Mouse (Mus musculus) MEL (cell line): Measurements from ENCODE around the gene Actr1b. TPM values are rescaled to one million over a fixed set of nuclear protein-coding genes. Genes with fewer than 3 reads are reported as not detected.

ENCODE experiments used
- DNase-seq: peaks from one replicate; pipeline ENCODE4 v3.0.0; 2011; ENCODE audit warnings: low read depth, low spot score
- H3K27ac ChIP-seq: 2 replicates; pipeline ENCODE4 v1.5.1; 2012; ENCODE audit warnings: low read depth, mild to moderate bottlenecking, control low read depth, low read length, moderate library complexity; ENCODE audit not compliant: control insufficient read depth
- H3K27me3 ChIP-seq, 2 experiments: fragments of 150-350 bp in 1 of 2; sonication (generic) in 1 of 2; 2 replicates each; pipeline ENCODE4 v1.6.1; 2012; ENCODE audit warnings: low read length in 2 of 2, mild to moderate bottlenecking in 2 of 2, improper control_type of control experiment in 1 of 2, moderate library complexity in 1 of 2; ENCODE audit not compliant: insufficient read depth in 2 of 2, control insufficient read depth in 1 of 2
- H3K36me3 ChIP-seq, 2 experiments: 2 replicates each; pipeline ENCODE4 v1.6.1; 2012 to 2014; ENCODE audit warnings: low read length in 2 of 2, improper control_type of control experiment in 1 of 2, inconsistent platforms in 1 of 2, mild to moderate bottlenecking in 1 of 2; ENCODE audit not compliant: insufficient read depth in 2 of 2, control insufficient read depth in 1 of 2
- H3K4me1 ChIP-seq, 2 experiments: fragments of 150-350 bp in 1 of 2; sonication (generic) in 1 of 2; 2 replicates each; pipeline ENCODE4 v1.6.1; 2012; ENCODE audit warnings: low read length in 2 of 2, improper control_type of control experiment in 1 of 2, mild to moderate bottlenecking in 1 of 2; ENCODE audit not compliant: insufficient read depth in 2 of 2, control insufficient read depth in 1 of 2
- H3K4me3 ChIP-seq, 2 experiments: fragments of 150-350 bp in 1 of 2; sonication (generic) in 1 of 2; 2 replicates each; pipeline ENCODE4 v1.5.1; 2012; ENCODE audit warnings: low read depth in 2 of 2, low read length in 2 of 2, mild to moderate bottlenecking in 2 of 2, moderate library complexity in 2 of 2, control low read depth in 1 of 2, improper control_type of control experiment in 1 of 2; ENCODE audit not compliant: control insufficient read depth in 1 of 2, insufficient read depth in 1 of 2
- H3K79me2 ChIP-seq: 2 replicates; pipeline ENCODE4 v1.6.1; 2012; ENCODE audit warnings: mild to moderate bottlenecking, low read length, moderate library complexity; ENCODE audit not compliant: control insufficient read depth, poor library complexity, insufficient read depth
- H3K9ac ChIP-seq: 2 replicates; pipeline ENCODE4 v1.6.1; 2012; ENCODE audit warnings: low read depth, mild to moderate bottlenecking, control low read depth, low read length, moderate library complexity; ENCODE audit not compliant: control insufficient read depth, poor library complexity, severe bottlenecking
- H3K9me3 ChIP-seq: fragments of 150-350 bp; sonication (generic); replicated peaks from 2 replicates; pipeline ENCODE4 v1.6.1; 2012; ENCODE audit warnings: mild to moderate bottlenecking, low read length, improper control_type of control experiment, moderate library complexity; ENCODE audit not compliant: insufficient read depth
- BHLHE40 ChIP-seq: IDR thresholded peaks from 2 replicates; pipeline ENCODE4 v1.6.1; 2012; ENCODE audit warnings: low read depth, mild to moderate bottlenecking, inconsistent platforms, low read length, improper control_type of control experiment, borderline replicate concordance
- ELF1 ChIP-seq: IDR thresholded peaks from 2 replicates; pipeline ENCODE4 v1.6.1; 2014; ENCODE audit warnings: low read depth, mild to moderate bottlenecking, inconsistent platforms, low read length, improper control_type of control experiment, moderate library complexity
- EP300 ChIP-seq, 2 experiments: IDR thresholded peaks; 2 replicates each; pipeline ENCODE4 v1.6.1; 2011; ENCODE audit warnings: improper control_type of control experiment in 2 of 2, low read length in 2 of 2, low read depth in 1 of 2, mild to moderate bottlenecking in 1 of 2
- ETS1 ChIP-seq: IDR thresholded peaks from 2 replicates; pipeline ENCODE4 v1.6.1; 2012; ENCODE audit warnings: low read depth, mild to moderate bottlenecking, inconsistent platforms, low read length, improper control_type of control experiment, moderate library complexity
- GABPA ChIP-seq: IDR thresholded peaks from 2 replicates; pipeline ENCODE4 v1.6.1; 2012; ENCODE audit warnings: low read depth, mild to moderate bottlenecking, inconsistent platforms, low read length, improper control_type of control experiment, moderate library complexity
- GATA1 ChIP-seq: IDR thresholded peaks from 2 replicates; pipeline ENCODE4 v1.6.1; 2011; ENCODE audit warnings: low read depth, low read length, improper control_type of control experiment
- HCFC1 ChIP-seq: IDR thresholded peaks from 2 replicates; pipeline ENCODE4 v1.6.1; 2012; ENCODE audit warnings: low read depth, mild to moderate bottlenecking, inconsistent platforms, low read length, improper control_type of control experiment, moderate library complexity
- JUND ChIP-seq: IDR thresholded peaks from 2 replicates; pipeline ENCODE4 v1.6.1; 2011; ENCODE audit warnings: low read depth, mild to moderate bottlenecking, improper control_type of control experiment, low read length
- KAT2A ChIP-seq: conservative IDR thresholded peaks from 2 replicates; pipeline ENCODE4 v1.6.1; 2012; ENCODE audit warnings: low read depth, low read length, improper control_type of control experiment, inconsistent platforms
- MAX ChIP-seq: IDR thresholded peaks from 2 replicates; pipeline ENCODE4 v1.6.1; 2011; ENCODE audit warnings: low read length, improper control_type of control experiment
- MEF2A ChIP-seq: IDR thresholded peaks from 2 replicates; pipeline ENCODE4 v1.6.1; 2014; ENCODE audit warnings: low read depth, mild to moderate bottlenecking, inconsistent platforms, low read length, improper control_type of control experiment; ENCODE audit not compliant: poor library complexity, insufficient replicate concordance, severe bottlenecking; ENCODE audit errors: extremely low read depth
- MYC ChIP-seq: IDR thresholded peaks from 2 replicates; pipeline ENCODE4 v1.6.1; 2011; ENCODE audit warnings: low read depth, mild to moderate bottlenecking, low read length, improper control_type of control experiment, moderate library complexity
- NELFE ChIP-seq: IDR thresholded peaks from 2 replicates; pipeline ENCODE4 v1.6.1; 2011; ENCODE audit warnings: low read depth, low read length, improper control_type of control experiment
- NRF1 ChIP-seq: IDR thresholded peaks from 2 replicates; pipeline ENCODE4 v1.6.1; 2014; ENCODE audit warnings: low read depth, mild to moderate bottlenecking, inconsistent platforms, low read length, improper control_type of control experiment, moderate library complexity; ENCODE audit not compliant: poor library complexity, insufficient read depth, severe bottlenecking
- POLR2A ChIP-seq, 2 experiments: IDR thresholded peaks; 2 replicates each; pipeline ENCODE4 v1.6.1; 2011 to 2012; ENCODE audit warnings: low read length in 2 of 2, mild to moderate bottlenecking in 2 of 2, control low read depth in 1 of 2, improper control_type of control experiment in 1 of 2, low read depth in 1 of 2, moderate library complexity in 1 of 2; ENCODE audit not compliant: control insufficient read depth in 1 of 2, insufficient read depth in 1 of 2, poor library complexity in 1 of 2
- POLR2AphosphoS5 ChIP-seq: IDR thresholded peaks from 2 replicates; pipeline ENCODE4 v1.6.1; 2012; ENCODE audit warnings: low read depth, borderline replicate concordance, mild to moderate bottlenecking, inconsistent platforms, low read length, moderate library complexity, mixed read lengths
- RAD21 ChIP-seq: IDR thresholded peaks from 2 replicates; pipeline ENCODE4 v1.6.1; 2011; ENCODE audit warnings: mild to moderate bottlenecking, low read depth, low read length, improper control_type of control experiment
- RCOR1 ChIP-seq: IDR thresholded peaks from 2 replicates; pipeline ENCODE4 v1.6.1; 2012; ENCODE audit warnings: low read depth, mild to moderate bottlenecking, inconsistent platforms, low read length, improper control_type of control experiment
- SMC3 ChIP-seq: IDR thresholded peaks from 2 replicates; pipeline ENCODE4 v1.6.1; 2011; ENCODE audit warnings: low read depth, low read length, improper control_type of control experiment
- TAL1 ChIP-seq: IDR thresholded peaks from 2 replicates; pipeline ENCODE4 v1.6.1; 2012; ENCODE audit warnings: mild to moderate bottlenecking, inconsistent platforms, low read length, moderate library complexity, mixed read lengths
- TCF12 ChIP-seq: IDR thresholded peaks from 2 replicates; pipeline ENCODE4 v1.6.1; 2014; ENCODE audit warnings: low read depth, mild to moderate bottlenecking, inconsistent platforms, low read length, improper control_type of control experiment, moderate library complexity
- USF1 ChIP-seq: IDR thresholded peaks from 2 replicates; pipeline ENCODE4 v1.6.1; 2014; ENCODE audit warnings: low read depth, mild to moderate bottlenecking, inconsistent platforms, low read length, improper control_type of control experiment, moderate library complexity
- USF2 ChIP-seq, 2 experiments: IDR thresholded peaks; 2 replicates each; pipeline ENCODE4 v1.6.1; 2011 to 2012; ENCODE audit warnings: improper control_type of control experiment in 2 of 2, low read length in 2 of 2, borderline replicate concordance in 1 of 2, inconsistent platforms in 1 of 2, low read depth in 1 of 2, mild to moderate bottlenecking in 1 of 2; ENCODE audit not compliant: insufficient read depth in 1 of 2
- ZNF384 ChIP-seq: IDR thresholded peaks from 2 replicates; pipeline ENCODE4 v1.6.1; 2012; ENCODE audit warnings: low read depth, mild to moderate bottlenecking, inconsistent platforms, low read length, improper control_type of control experiment
- polyA plus RNA-seq, 2 experiments: library from polyadenylated mRNA; stranded (reverse) in 1 of 2; unstranded in 1 of 2; fragments of >175 nt in 1 of 2; fragments of >200 nt in 1 of 2; gene quantifications; 2 replicates each; pipeline versions ENCODE4 v1.2.1 to v1.2.4; 2012; ENCODE audit warnings: low replicate concordance in 2 of 2, low read depth in 1 of 2; ENCODE audit not compliant: insufficient read length in 2 of 2, insufficient read depth in 1 of 2, missing spikeins in 1 of 2
- total RNA-seq: library from RNA; depleted of rRNA; stranded (reverse); fragments of 300-350 nt; gene quantifications from 2 replicates; pipeline ENCODE4 v1.2.3, GENCODE M21; 2012

The Actr1b gene
- total and polyA plus RNA-seq, 3 experiments, result 86.1 to 106 TPM; not detected in 1

GRCm38 (mm10) chr1:36761061-36761460 is 46.8 kb upstream of the Actr1b start:
- no peaks in the 10 kb centered on the region for H3K36me3 ChIP-seq
- H3K4me1 ChIP-seq, result no peaks in the 10 kb centered on the region
- no peak for DNase-seq
- no peak overlapping the region for H3K27ac ChIP-seq
- H3K4me3 ChIP-seq, result no peak overlapping the region
- TF ChIP-seq TAL1 (no peak), MYC (no peak), JUND (no peak), MEF2A (no peak), USF1 (no peak), RCOR1 (no peak), GABPA (no peak), USF2 (IDR thresholded peaks at IDR 0.05; ENCODE audit: borderline replicate concordance in 1 of 2, insufficient read depth in 1 of 2, low read depth in 1 of 2, low read length in 2 of 2) (no peak)
- no peak overlapping the region for H3K9ac ChIP-seq
- H3K79me2 ChIP-seq, result no peaks in the 10 kb centered on the region
- H3K27me3 ChIP-seq, result no peaks in the 10 kb centered on the region
- no peaks in the 10 kb centered on the region for H3K9me3 ChIP-seq

GRCm38 (mm10) chr1:36760401-36760800 is 46.2 kb upstream of the Actr1b start:
- no peak for TF ChIP-seq NELFE
- TF ChIP-seq HCFC1, result no peak
- no peak for TF ChIP-seq POLR2AphosphoS5
- no peak for TF ChIP-seq ZNF384
- no peak for TF ChIP-seq RCOR1
- TF ChIP-seq RAD21, result no peak
- TF ChIP-seq ELF1, result no peak
- no peak for TF ChIP-seq TAL1
- Histone ChIP-seq H3K4me3 (no peak overlapping the region), H3K4me1 (no peaks in the 10 kb centered on the region), H3K9ac (no peak overlapping the region), H3K27ac (no peak overlapping the region), H3K9me3 (no peaks in the 10 kb centered on the region), H3K36me3 (no peaks in the 10 kb centered on the region), H3K79me2 (no peaks in the 10 kb centered on the region), H3K27me3 (no peaks in the 10 kb centered on the region)
- no peak for DNase-seq

- TF ChIP-seq BHLHE40, result no peak
- TF ChIP-seq NELFE, result no peak
- TF ChIP-seq MAX, result no peak
- TF ChIP-seq ETS1, result no peak
- TF ChIP-seq TCF12, result no peak
- TF ChIP-seq POLR2A (IDR thresholded peaks at IDR 0.05; ENCODE audit: control insufficient read depth in 1 of 2, insufficient read depth in 1 of 2, low read depth in 1 of 2, low read length in 2 of 2, poor library complexity in 1 of 2), result no peak
- TF ChIP-seq RAD21, result no peak
- no peak for TF ChIP-seq KAT2A
- no peak for TF ChIP-seq POLR2AphosphoS5
- TF ChIP-seq SMC3, result no peak
- no peak for TF ChIP-seq NRF1
- TF ChIP-seq RCOR1, result no peak
- TF ChIP-seq GATA1, result no peak
- no peak for TF ChIP-seq ELF1
- TF ChIP-seq ZNF384, result no peak
- no peak for TF ChIP-seq USF1
- TF ChIP-seq EP300 (IDR thresholded peaks at IDR 0.05; ENCODE audit: low read depth in 1 of 2, low read length in 2 of 2), result no peak
- TF ChIP-seq JUND, result no peak
- no peak for TF ChIP-seq USF2 (IDR thresholded peaks at IDR 0.05; ENCODE audit: borderline replicate concordance in 1 of 2, insufficient read depth in 1 of 2, low read depth in 1 of 2, low read length in 2 of 2)
- DNase-seq, result no peak
- no peaks in the 10 kb centered on the region for H3K4me1 ChIP-seq
- H3K27me3 ChIP-seq, result no peaks in the 10 kb centered on the region
- no peaks in the 10 kb centered on the region for H3K79me2 ChIP-seq
- H3K36me3 ChIP-seq, result no peaks in the 10 kb centered on the region
- H3K27ac ChIP-seq, result no peak overlapping the region
- no peaks in the 10 kb centered on the region for H3K9me3 ChIP-seq
- H3K9ac ChIP-seq, result no peak overlapping the region
- no peak overlapping the region for H3K4me3 ChIP-seq
These were observed 44.9 kb upstream of the Actr1b start for GRCm38 (mm10) chr1:36759076-36759475.
